Mouse (Mus musculus) cerebellum, adult 8-10 months (tissue): Measurements from ENCODE around the gene Zbtb20.
A peak's percentile ranks its signal among the peaks of the same experiment; 100 is the strongest.

ENCODE experiments used
- DNase-seq: peaks from one replicate; pipeline ENCODE4 v3.0.0; 2022

Zbtb20 gene

DNA sequence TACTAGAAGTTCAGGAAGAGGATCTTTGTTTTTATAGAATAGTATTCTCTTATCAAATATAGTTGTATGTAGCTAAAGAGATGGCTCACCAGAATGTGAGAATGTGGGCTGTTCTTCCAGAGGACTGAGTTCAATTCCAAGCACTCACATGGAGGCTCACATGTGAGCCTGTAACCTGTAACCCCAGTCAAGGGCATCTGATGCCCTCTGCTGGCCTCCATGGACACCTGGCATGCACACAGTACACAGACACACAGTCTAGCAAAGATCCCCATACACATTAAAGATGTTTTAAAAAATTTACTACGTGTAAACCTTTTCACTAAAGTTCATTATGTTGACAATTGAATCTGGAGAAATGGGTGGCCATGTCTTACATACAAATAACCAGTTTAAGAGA is 343.7 kb downstream of the Zbtb20 start:
- no peak for DNase-seq

DNA sequence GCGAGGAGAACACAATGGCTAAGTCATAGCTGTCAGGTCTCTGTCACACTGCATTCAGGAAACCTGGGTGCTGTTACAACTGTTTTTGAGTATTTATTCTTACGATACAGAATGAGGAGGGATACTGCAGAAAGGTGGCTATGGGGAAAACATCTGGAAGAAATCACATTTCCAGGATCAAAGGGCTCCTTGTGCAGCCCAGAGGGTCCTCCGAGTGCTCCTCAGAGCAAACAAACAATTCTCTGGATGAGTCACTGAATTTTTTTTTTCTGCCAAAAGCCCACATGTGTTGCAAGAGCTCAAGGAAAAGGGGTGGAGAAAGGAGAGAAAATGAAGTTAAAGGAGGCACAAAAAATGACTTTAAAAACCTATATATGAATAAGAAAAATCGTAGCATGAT is 345.6 kb downstream of the Zbtb20 start:
- no peak for DNase-seq

GRCm38 (mm10) chr16:43230253-43230652 is 354.6 kb downstream of the Zbtb20 start:
- DNase-seq = no peak

DNA sequence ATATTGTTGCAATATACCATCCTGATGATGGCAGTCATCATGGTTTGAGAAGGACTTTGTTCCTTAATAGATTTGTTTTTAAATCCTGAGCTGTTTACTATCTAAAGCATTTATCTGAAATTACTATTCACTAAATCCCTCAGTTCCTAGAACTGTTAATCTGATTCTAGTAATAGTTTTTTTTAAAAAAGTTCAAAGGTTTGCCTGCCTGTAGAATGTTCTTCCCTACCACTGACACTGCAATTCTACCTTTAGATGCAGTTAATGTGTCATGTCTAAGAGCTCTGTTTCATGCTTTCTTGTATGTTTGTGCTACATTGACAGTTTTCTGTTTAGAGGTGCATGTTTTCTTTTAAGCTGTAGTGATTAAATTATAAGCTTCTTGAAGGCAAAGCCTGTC is 358.6 kb downstream of the Zbtb20 start:
- DNase-seq = no peak

DNA sequence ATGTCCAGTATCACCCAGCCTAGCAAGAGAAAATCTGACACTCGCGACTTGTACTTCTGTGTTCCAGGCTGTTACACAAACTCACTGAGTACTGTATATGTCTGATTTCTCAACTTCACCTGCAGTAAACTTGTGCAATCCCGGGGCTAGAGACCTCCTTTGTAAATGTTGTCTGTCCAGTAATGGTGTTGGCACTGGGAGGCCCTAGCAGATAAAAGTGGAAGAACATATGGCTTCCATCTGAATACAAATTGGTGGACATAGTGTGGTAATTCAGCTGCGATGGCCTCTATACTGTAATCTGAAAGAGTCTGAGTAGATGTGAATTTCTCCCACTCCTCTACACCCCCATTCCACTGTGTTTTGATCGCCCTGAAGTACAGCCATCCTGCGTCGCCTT is 359.6 kb downstream of the Zbtb20 start:
- DNase-seq = no peak

GRCm38 (mm10) chr16:43235721-43236159 is 360.1 kb downstream of the Zbtb20 start:
- DNase-seq = peak; percentile 12

- no peak for DNase-seq
Observed at GRCm38 (mm10) chr16:43237551-43237950, 361.9 kb downstream of the Zbtb20 start.

DNA sequence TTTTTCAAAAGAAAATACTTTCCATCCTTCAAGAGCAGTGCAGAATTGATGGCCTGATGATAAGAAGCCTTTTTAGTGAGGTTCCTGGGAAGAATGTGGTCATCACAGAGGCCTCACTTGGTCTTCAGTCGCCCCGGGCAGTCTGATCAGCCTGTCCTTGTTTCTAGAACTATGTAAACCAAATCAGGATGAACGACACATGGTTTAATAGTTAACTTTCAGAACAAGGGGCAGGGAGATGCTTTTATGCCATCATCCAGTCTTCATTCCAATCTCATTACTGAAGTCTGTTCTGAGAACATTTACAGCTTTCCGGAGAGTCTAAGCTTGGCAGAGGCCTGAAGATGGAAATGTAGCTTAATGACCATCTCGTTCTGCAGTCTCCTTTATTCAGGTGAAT is 371.3 kb downstream of the Zbtb20 start:
- no peak for DNase-seq

- no peak for DNase-seq
Observed at GRCm38 (mm10) chr16:43253077-43253476, 377.4 kb downstream of the Zbtb20 start.

GRCm38 (mm10) chr16:43253746-43254145 is 378.1 kb downstream of the Zbtb20 start:
- no peak for DNase-seq

DNA sequence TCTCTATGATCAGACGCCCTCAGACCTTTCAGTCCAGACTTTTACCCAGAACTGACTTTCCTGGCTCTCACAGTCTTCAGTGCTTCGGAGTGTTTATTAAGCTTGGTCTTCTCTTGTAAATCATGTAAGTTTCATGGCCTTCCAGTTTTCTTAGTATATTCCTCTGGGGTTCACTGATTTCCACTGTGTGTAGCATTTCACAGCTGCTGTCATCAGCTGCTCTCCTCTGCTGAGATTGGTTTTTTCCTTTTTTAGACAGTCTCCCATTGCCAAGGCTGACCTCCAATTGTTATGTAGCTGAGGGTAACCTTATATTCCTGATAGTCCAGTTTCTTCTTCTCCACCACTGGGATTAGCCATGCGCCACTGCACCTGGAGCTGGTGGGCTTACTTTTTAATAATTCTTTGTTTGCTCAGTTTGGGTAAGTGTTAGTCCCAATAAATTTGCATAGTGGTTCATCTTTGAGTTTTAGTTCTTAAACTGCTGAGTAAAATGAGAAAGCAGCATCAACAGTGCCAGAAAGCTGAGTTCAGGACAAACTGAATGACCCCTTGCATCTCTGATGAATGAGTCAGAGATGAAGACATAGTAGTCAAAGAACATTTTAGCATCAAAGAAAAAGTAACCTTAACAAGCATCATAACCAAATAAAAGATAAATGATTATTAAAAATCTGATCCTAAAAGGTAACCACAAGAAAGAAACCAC is 380.7 kb downstream of the Zbtb20 start:
- DNase-seq = no peak

- DNase-seq = no peak
Observed at GRCm38 (mm10) chr16:43256900-43257281, 381.2 kb downstream of the Zbtb20 start.

GRCm38 (mm10) chr16:43259466-43259865 is 383.8 kb downstream of the Zbtb20 start:
- no peak for DNase-seq

- DNase-seq = no peak
Observed at GRCm38 (mm10) chr16:43260862-43261261, 385.2 kb downstream of the Zbtb20 start.

GRCm38 (mm10) chr16:43274057-43274595 is 398.4 kb downstream of the Zbtb20 start:
- DNase-seq = no peak

- no peak for DNase-seq
Observed at GRCm38 (mm10) chr16:43276764-43277163, 401.1 kb downstream of the Zbtb20 start.

DNA sequence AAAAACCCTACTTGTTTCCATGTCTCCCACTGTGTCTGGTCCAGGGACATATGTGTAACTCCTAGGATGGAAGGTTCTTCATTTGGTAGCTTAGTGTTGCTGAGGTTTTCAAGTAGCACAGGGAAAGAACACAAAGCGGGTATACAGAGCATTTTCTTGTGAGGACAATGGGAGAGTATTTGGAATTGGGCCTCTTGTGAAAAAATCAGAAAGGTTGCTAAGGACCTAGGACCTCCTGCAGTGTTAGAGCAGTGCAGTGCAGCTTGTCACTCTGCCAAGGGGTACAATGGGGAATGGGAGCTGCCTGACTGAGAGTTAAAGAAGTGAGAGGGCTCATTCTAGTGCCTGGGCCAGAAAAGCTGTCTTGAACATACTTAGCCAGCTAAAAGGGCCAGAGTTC is 410.6 kb downstream of the Zbtb20 start:
- DNase-seq = no peak

GRCm38 (mm10) chr16:43286783-43287383 is 411.2 kb downstream of the Zbtb20 start:
- no peak for DNase-seq

DNA sequence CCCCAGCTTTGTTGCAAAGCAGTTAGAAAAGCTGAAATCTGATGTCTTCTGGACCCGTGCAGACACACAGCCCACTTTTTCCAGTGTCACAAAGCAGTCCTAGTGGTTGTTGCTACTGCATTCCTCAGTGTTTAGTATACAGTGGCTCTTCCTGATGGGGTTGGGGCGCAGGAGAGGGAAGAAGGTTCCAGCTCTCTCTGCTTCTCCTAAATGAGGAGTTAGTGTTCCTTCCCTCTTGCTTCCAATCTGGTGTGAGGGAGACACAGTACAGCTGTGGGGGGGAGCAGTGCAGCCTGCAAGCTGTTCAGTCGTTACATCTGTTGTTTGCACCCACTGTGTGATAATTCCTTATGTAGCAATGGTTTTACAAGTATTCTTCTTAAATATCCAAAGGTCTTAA is 415.7 kb downstream of the Zbtb20 start:
- no peak for DNase-seq

DNA sequence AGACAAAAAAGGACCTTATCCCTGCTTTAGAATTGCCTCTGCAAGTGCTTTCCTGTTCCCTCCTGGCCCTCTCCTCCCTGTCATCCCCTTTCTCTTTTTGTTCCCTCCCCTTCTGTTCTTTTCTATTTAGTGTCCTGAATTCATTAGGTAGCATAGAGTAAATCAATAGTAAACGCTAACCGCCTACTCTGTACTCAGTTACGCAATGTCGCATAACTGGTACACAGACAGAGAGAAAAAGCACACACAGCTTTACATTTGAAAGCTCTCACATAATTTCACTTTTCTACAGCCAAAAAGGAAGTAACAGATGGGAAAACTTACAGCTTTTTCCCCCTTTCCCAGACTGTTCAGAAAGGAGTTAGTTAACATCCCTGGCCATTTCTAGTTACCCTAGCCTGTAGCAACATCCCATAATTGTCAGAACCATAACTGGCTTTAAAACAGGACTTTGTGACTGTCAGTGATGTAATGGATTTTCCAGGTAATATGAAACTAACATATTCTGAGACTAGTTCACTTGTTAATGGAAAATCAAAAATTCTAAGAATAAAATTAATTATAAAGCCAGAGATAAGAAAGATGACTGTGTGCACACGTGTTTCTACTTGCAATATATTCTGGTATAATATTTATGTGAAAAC is 422.4 kb downstream of the Zbtb20 start:
- no peak for DNase-seq

DNA sequence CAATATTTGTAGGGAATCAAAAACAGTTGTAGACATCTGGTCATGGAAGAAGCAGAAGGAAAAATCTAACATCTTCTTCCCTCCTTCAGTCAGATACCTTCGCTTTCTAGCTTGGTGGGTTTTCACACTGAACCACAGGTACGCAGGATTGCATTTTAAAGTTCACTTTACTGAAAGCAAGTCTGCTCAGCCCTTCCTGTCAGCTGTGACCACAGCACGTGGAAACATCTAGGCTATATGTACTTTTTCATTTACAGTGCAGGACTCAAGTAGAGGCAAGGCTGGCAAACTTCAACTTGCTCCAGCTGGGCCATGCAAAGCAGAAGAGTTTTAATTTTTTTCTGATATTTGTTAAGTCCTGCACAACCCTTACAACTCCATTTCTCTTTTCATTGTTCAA is 424.7 kb downstream of the Zbtb20 start:
- DNase-seq = no peak

GRCm38 (mm10) chr16:43302171-43302570 is 426.5 kb downstream of the Zbtb20 start:
- no peak for DNase-seq

DNA sequence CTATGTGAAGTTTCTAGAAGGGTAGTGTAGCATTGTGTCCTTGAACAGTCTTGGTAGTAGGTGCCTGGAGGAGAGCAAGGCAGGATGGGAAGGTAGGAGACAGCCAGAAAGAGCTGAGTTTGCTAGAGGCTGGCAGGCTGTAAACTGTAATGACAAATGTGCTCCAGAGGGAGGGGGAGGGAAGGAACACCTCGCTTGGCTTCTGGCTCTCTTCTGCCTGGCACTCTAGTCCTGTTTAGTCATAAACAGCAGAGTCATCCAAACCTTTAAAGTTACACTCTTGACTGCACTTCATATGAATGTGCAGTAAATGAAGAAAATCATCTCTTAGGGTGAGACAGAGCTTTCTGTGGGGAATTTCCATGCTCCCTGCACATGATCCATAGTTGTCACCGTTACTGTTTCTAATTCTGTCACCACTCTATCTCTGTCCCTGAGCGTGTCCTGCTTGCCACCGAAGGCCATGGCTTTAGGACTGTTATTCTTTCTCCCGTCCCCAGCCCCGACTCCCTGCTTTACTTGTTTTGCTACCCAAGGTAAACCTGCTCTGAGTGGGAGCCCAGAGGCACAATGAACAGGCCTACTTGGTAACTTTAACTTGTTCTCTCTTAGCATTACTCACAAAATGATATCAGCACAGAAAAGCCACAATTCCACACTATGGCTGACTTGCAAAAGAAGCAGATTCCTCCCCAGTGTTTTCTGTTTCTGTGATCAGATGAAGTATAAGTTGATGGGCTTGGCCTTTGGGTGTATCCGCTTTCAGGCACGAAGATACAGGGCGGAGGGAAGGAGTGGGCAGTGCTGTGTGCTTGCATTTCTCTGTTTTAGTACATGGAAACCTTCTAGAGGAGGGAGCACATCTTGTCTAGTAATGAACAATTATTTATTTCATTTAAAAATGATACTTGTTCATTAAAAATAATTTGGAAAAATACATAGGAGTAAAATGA is 427.8 kb downstream of the Zbtb20 start:
- peak; percentile 61 for DNase-seq
